Mouse (Mus musculus) olfactory bulb, adult 2 months (tissue): ENCODE data around the gene Rere.

Experiments used
- CTCF ChIP-seq: fragments of 200-500 bp; IDR thresholded peaks from 2 replicates; pipeline ENCODE4 v1.5.1; 2012; ENCODE audit warnings: low read depth, mild to moderate bottlenecking, low read length, moderate library complexity; ENCODE audit not compliant: insufficient read depth
- POLR2A ChIP-seq: fragments of 200-500 bp; IDR thresholded peaks from 2 replicates; pipeline ENCODE4 v1.6.1; 2012; ENCODE audit warnings: mild to moderate bottlenecking, low read depth, low read length, moderate library complexity; ENCODE audit not compliant: insufficient read depth

GRCm38 (mm10) chr4:150396826-150397620 lies 115.6 kb downstream of the Rere start:
- TF ChIP-seq POLR2A (no peak), CTCF (no peak)
